Mouse (Mus musculus): ENCODE data around the gene 1700029P11Rik. TPM values are rescaled to one million over a fixed set of nuclear protein-coding genes. Genes with fewer than 3 reads are reported as not detected.

1700029P11Rik gene
- polyA plus RNA-seq, 1 experiment from 2014 or later: not detected

DNA sequence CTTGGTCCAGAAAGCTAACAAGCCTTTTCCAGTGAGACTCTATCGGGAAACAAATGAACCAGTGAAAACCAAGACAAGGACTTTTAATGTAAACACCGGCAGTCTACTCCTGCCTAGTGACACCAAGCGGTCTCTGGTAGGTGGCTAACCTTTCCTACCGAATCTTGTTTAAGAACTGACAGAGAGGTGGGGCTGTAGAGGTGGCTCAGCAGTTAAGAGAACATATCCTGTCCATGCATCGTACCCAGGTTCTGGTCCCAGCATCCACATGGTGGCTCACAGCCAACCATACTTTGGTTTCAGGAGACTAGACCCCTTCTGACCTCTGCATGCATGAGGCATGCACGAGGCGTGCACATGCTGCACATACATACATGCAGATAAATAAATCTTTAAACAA is 46.9 kb downstream of the 1700029P11Rik start:
- Histone ChIP-seq H3K9ac (ENCODE audit: low read length) (no peak overlapping the region), H3K9me3 (ENCODE audit: control insufficient read depth, low read length) (no peaks in the 10 kb centered on the region), H3K4me1 (ENCODE audit: control insufficient read depth, insufficient read depth, low read length) (no peaks in the 10 kb centered on the region), H3K27ac (ENCODE audit: low read depth, low read length) (no peak overlapping the region), H3K4me2 (ENCODE audit: low read depth) (no peak overlapping the region), H3K36me3 (ENCODE audit: control insufficient read depth, insufficient read depth, low read length) (peaks cover 10% of the 10 kb centered on the region), H3K27me3 (ENCODE audit: control insufficient read depth, insufficient read depth, low read length) (no peaks in the 10 kb centered on the region), H3K4me3 (ENCODE audit: low read depth, low read length) (no peak overlapping the region)
- no peak for ATAC-seq (ENCODE audit: insufficient read depth, low FRiP score, low TSS enrichment)
- WGBS: 92% methylated on average over 7 of the region's 7 CpGs
- no peak for DNase-seq (ENCODE audit: low spot score)

DNA sequence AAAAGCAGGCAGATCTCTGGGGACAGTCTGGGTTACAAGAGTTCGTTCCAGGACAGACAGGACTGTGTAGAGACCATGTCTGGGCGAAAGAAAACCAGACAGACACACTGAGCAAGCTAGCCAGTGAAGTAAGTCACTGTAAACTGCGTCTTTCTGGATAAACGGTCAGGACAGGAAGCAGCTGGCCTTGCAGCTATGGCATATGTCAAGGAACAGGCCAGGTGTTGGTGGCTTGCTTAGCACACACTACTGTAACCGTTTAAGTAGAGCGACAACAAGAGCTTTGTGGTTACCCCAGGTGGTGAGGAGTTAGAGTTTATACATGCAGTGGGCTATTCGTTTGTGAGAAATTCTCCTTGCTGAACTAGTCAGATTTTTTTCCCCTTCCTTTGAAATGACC is 47.4 kb downstream of the 1700029P11Rik start:
- WGBS: 89% methylated on average over 7 of the region's 7 CpGs
- no peak overlapping the region for H3K4me3 ChIP-seq (ENCODE audit: low read depth, low read length)
- H3K4me1 ChIP-seq (ENCODE audit: control insufficient read depth, insufficient read depth, low read length): no peaks in the 10 kb centered on the region
- ATAC-seq (ENCODE audit: insufficient read depth, low FRiP score, low TSS enrichment) (no peak), DNase-seq (ENCODE audit: low spot score) (no peak)
- H3K4me2 ChIP-seq (ENCODE audit: low read depth): no peak overlapping the region
- H3K36me3 ChIP-seq (ENCODE audit: control insufficient read depth, insufficient read depth, low read length): peaks cover 13% of the 10 kb centered on the region
- no peak overlapping the region for H3K9ac ChIP-seq (ENCODE audit: low read length)
- H3K27ac ChIP-seq (ENCODE audit: low read depth, low read length): no peak overlapping the region
- H3K9me3 ChIP-seq (ENCODE audit: control insufficient read depth, low read length): no peaks in the 10 kb centered on the region
- H3K27me3 ChIP-seq (ENCODE audit: control insufficient read depth, insufficient read depth, low read length): no peaks in the 10 kb centered on the region

Other genes starting within 250 kb of the 1700029P11Rik start
- gene Zc3h7b, start 235.5 kb upstream of the 1700029P11Rik start, polyA plus RNA-seq (2014; fragmentation: Nextera tagmentation; extraction: Ambion mirVana): 48.8 TPM in 2 replicates
- gene Rangap1, start 235.0 kb upstream of the 1700029P11Rik start, polyA plus RNA-seq (2014; fragmentation: Nextera tagmentation; extraction: Ambion mirVana): 137 and 152 TPM in 2 replicates
- 13.7 and 14.1 TPM in 2 replicates for gene Tef, start 178.1 kb upstream of the 1700029P11Rik start, polyA plus RNA-seq (2014; fragmentation: Nextera tagmentation; extraction: Ambion mirVana)
- 15.8 and 15.9 TPM in 2 replicates for gene Tob2, start 121.7 kb upstream of the 1700029P11Rik start, polyA plus RNA-seq (2014; fragmentation: Nextera tagmentation; extraction: Ambion mirVana)
- 197 and 203 TPM in 2 replicates for gene Phf5a, start 108.6 kb upstream of the 1700029P11Rik start, polyA plus RNA-seq (2014; fragmentation: Nextera tagmentation; extraction: Ambion mirVana)
- gene Aco2, start 108.2 kb upstream of the 1700029P11Rik start, polyA plus RNA-seq (2014; fragmentation: Nextera tagmentation; extraction: Ambion mirVana): 190 and 200 TPM in 2 replicates
- 73.9 and 83.0 TPM in 2 replicates for gene Polr3h, start 54.3 kb upstream of the 1700029P11Rik start, polyA plus RNA-seq (2014; fragmentation: Nextera tagmentation; extraction: Ambion mirVana)
- 25.7 and 27.7 TPM in 2 replicates for gene Csdc2, start 43.8 kb upstream of the 1700029P11Rik start, polyA plus RNA-seq (2014; fragmentation: Nextera tagmentation; extraction: Ambion mirVana)
- gene Pmm1, start 19.6 kb upstream of the 1700029P11Rik start, polyA plus RNA-seq (2014; fragmentation: Nextera tagmentation; extraction: Ambion mirVana): 33.2 and 35.2 TPM in 2 replicates
- 73.2 and 73.8 TPM in 2 replicates for gene Xrcc6, start 7.3 kb downstream of the 1700029P11Rik start, polyA plus RNA-seq (2014; fragmentation: Nextera tagmentation; extraction: Ambion mirVana)
- gene Desi1, start 53.3 kb downstream of the 1700029P11Rik start, polyA plus RNA-seq (2014; fragmentation: Nextera tagmentation; extraction: Ambion mirVana): 39.8 and 45.9 TPM in 2 replicates
- gene Snu13, start 67.1 kb downstream of the 1700029P11Rik start, polyA plus RNA-seq (2014; fragmentation: Nextera tagmentation; extraction: Ambion mirVana): 283 and 301 TPM in 2 replicates
- gene 4930407I10Rik, start 78.6 kb downstream of the 1700029P11Rik start, polyA plus RNA-seq (2014; fragmentation: Nextera tagmentation; extraction: Ambion mirVana): not detected in 2 replicates
- gene Mei1, start 89.5 kb downstream of the 1700029P11Rik start, polyA plus RNA-seq (2014; fragmentation: Nextera tagmentation; extraction: Ambion mirVana): 0.05 TPM in 1 of 2 replicates, not detected in the other
- gene Ccdc134, start 147.4 kb downstream of the 1700029P11Rik start, polyA plus RNA-seq (2014; fragmentation: Nextera tagmentation; extraction: Ambion mirVana): 19.7 and 23.5 TPM in 2 replicates
- gene Srebf2, start 166.6 kb downstream of the 1700029P11Rik start, polyA plus RNA-seq (2014; fragmentation: Nextera tagmentation; extraction: Ambion mirVana): 179 and 195 TPM in 2 replicates
- gene Shisa8, start 232.3 kb downstream of the 1700029P11Rik start, polyA plus RNA-seq (2014; fragmentation: Nextera tagmentation; extraction: Ambion mirVana): 0.30 and 0.46 TPM in 2 replicates
- 0.23 and 0.57 TPM in 2 replicates for gene Tnfrsf13c, start 243.8 kb downstream of the 1700029P11Rik start, polyA plus RNA-seq (2014; fragmentation: Nextera tagmentation; extraction: Ambion mirVana)

Data from neural tube, embryonic 11.5 days (tissue).